Mouse (Mus musculus) hematopoietic stem cell, adult 5-6 weeks (primary cell): Measurements from ENCODE around the gene Fnip2. TPM values are rescaled to one million over a fixed set of nuclear protein-coding genes. Genes with fewer than 3 reads are reported as not detected.
A peak's percentile ranks its signal among the peaks of the same experiment; 100 is the strongest.

ENCODE experiments used
- ATAC-seq, 2 experiments: fragments of 125-278 bp in 1 of 2; replicated peaks in 1 of 2; 2 replicates each; pipeline ENCODE4 v1.8.0; 2016 to 2017; ENCODE audit warnings: inconsistent platforms in 2 of 2, mild to moderate bottlenecking in 2 of 2, moderate number of reproducible peaks in 2 of 2, low read depth in 1 of 2, moderate TSS enrichment in 1 of 2; ENCODE audit not compliant: low FRiP score in 2 of 2, poor library complexity in 2 of 2, severe bottlenecking in 2 of 2, insufficient read depth in 1 of 2, low TSS enrichment in 1 of 2
- total RNA-seq: library from RNA; stranded (forward); fragments of 172-1452, 232-1000 nt; gene quantifications from 2 replicates; pipeline ENCODE4 v1.2.3, GENCODE M21; 2017

Gene Fnip2
- total RNA-seq, 1 experiment from 2014 or later: 12.8 TPM

DNA sequence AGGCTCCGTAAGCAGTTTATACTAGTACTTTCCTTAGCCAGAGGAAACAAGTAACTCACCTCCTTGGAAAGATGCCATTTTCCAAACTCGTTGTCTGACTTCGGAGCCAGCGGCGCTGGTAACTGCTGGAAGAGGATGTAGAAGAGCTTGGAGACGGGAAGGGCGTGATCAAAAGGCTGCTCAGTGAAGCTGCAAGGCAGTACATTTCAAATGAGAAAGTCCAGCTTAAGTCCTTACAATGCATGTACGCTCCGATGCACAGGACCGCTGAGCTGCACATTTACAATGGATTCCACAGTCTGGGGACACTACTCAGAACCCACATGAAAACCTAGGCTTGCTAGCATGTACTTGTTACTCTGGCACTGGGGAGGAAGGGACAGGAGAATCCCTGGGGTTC lies 67.3 kb downstream of the Fnip2 start:
- no peak for ATAC-seq

DNA sequence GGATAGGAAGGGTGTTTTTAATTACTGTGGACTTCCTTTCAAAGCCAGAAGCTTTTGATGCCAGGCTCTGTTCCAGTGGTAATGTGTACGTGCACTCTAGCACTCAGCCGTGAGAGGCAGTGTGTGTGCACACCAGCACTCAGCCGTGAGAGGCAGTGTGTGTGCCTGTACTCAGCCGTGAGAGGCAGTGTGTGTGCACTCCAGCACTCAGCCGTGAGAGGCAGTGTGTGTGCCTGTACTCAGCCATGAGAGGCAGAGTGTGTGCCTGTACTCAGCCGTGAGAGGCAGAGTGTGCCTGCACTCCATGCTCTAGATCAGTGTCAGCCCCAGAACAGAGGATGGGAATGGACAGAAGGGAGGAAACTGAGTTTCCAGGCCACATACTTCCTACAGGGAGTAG lies 70.9 kb downstream of the Fnip2 start:
- no peak; a peak in 1 of 4 replicates for ATAC-seq

DNA sequence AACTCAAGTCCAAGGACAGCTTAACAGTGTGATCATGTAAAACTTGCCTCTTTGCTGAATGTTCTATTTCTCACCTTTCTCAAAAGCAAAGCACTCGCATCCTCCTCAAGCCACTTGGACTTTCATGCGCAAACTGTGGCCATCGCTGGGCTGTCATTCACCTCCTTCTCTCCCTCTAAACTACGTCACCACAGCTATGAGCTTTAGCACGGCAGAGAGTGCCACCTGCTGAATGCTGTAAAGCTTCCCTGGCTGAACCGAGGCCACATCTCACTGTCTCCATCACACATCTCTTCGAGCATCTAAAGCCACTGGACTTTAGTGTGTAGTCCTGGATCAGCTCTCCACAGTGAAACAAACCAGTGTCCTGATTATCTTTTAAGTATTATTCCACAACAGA lies 72.4 kb downstream of the Fnip2 start:
- ATAC-seq: no peak

DNA sequence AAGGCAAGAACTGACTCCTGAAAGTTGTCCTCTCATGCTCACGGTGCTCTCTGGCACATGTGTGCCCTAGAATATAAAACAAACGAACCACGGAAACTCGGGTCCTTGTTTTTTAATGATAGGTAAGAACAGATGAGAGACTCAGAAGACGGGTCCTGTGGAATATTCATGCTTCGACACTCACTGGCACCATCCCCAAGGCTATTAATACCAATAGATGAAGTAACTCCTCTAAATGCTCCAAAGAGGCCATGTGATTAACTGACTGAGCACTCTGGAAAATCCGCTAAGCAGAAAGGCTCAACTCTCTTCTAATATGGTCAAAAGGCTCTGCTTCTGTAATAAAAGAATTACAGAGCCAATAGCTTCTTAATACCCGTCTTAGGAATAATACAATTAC lies 73.6 kb downstream of the Fnip2 start:
- no peak for ATAC-seq

DNA sequence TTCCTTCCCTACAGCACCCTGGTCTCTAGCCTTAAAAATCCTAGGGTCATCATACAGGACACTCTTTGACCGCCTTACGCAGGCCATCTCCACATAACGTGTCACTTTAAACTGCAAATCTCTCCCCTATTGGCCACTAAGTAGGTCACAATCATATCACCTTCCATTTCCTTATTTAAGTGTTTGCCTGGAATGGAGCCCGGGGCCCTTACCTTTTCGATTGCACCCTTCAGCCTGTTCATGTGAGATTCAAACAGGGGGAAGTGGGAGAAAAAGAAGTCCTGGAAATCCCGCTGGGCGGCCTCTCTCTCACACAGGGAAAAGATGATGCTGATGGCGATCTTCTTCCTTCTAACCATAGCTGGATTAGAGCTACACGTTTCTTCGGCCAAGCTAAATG lies 74.5 kb downstream of the Fnip2 start:
- ATAC-seq: no peak

DNA sequence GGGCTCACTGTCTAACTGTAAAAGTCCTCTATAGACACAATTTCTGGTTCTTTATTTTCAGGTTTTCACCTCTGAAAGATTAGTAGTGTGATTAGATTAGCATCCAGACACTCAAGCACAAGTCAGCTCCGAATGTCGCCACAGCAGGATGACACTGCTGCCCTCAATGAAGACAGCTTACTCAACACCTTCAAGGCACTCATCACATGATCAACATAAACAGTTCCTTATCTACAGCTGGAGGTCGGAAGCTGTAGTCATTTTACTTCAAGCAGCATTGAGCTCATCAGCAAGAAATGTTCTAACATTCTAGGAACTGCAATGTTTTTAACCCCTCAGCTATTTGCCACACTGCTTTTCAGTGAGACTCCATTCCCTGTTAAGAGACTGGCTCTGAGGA lies 76.0 kb downstream of the Fnip2 start:
- peak in 1 of 2 experiments; percentile 38; a peak in 1 of 4 replicates for ATAC-seq

DNA sequence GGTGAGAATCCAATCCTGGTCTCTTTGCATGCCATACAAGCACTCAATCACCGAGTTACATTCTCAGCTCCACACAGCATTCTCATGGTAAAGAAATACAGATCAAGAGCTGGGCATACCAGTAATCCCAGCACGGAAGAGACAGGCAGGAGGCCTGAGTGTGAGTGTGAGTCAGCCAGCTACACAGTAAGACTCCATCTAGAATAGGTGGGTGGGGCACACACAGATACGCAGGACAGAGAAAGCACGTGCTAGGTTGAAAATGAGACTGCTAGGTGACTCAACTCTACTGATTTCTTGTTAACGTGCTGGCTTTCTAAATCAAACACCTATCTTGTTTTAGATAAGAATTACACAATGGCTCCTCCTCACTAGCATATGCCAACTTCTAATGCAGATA lies 77.5 kb downstream of the Fnip2 start:
- no peak for ATAC-seq

DNA sequence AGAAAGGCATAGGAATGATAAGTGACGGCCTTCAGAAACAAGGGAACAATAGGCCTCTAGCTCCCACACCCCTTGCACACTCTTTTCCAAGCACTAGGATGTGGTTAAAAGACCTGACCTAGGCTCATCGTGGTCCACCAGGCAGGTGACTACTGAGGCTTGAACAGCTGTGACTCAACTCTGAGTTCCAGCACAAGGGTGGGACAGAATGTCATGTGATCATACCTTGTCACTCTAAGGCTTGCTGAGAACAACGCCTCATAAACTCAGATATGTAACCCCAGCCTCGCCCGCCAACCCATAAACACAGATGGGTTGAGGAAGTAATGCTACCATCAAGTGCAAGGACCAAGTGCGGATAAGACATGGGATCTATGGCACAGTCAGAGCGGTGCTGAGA lies 79.6 kb downstream of the Fnip2 start:
- ATAC-seq: no peak

DNA sequence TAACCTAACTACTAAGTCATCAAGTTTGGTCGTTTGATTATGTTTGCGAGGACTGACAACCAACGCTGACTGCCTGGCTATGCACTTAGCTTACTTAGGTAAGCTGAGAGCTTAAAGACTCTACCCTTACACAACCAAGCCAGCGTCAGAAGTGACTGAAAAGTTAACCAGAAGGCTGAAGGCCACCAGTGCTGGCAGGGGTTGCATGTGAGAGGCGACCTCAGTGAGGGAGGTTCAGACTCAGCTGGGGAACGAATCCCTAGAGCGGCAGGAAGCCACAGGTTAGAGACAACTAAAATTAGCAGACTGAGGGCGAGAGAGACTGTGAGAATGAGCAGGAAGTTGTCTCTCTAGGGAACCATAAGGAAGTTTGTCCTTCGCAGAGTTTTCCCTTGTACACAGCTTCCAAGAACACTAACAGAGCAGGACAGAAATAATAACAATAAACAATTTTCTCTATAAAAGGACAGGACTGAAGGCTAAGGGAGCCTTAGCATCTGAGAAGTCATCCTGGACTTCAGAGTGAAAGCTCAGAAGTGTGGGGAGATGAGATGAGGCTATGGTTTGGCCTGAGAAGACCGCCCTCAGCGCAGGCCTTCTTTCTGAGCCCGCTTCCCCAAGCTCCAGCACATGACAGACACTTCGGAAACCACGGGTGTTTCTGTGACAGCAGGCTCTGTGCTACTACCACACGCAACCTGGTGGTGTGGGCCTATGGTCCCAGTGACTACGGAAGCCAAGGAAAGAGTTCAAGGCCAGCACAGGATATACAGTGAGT lies 83.1 kb downstream of the Fnip2 start:
- ATAC-seq: peak; percentile 32 to 35; a peak in 1 of 4 replicates

DNA sequence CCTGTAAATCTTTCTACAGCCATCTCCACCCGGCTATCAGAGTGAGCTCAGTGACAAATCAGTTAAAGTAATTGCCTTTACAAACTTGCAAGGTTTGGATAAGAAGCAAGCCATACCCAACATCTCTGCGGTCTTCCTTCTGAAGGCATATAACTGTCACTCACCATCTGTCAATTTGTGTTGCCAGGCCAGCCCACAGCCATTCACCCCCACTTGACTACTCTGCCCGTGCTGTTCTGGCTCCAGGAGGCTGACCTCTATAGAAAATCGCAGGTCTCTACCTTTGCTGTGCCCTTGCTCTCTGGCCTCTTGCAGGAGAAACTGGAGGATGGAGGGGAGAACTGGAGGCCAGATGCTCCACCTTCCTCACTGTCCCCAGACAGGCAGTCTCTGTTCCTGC lies 88.7 kb downstream of the Fnip2 start:
- no peak; a peak in 1 of 4 replicates for ATAC-seq

DNA sequence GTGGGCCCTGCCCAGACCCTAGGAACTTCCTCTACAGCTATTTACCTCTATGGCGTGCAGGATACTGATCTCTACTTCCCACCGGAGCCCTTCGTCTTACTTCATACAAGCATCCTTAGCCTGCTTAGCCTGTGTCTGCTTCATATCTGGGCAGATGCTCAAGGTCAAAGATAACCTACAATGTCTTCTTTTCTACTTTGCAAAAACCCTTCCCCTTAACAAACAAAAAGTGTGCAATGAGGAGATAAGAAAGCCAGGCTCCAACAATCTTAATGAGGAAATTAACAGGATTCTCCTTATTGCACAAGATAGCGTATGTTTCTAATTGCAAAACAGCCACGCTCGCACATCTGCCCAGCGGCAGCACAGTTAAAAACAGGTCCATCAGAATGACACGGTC lies 89.2 kb downstream of the Fnip2 start:
- peak in 1 of 2 experiments; percentile 23; a peak in 1 of 4 replicates for ATAC-seq

DNA sequence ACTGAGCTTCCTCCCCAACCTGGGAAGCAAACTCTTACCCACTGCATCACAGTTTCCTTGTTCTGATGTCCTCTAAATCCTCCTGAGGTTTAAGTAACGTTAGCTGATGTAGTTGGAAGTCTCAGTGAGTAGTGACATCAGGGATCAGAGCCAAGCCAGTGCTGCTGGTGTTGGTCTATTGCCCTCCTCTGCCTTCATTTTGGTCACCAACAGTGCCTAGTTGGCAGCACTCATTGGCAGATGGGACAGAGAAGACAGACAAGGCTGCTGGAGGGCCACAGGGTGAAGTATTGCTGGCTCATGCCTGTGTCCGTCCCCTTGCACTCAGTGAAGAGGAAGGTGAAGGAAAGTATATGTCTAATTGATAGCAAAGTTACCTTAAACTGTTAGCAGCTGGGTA lies 91.6 kb downstream of the Fnip2 start:
- no peak for ATAC-seq

DNA sequence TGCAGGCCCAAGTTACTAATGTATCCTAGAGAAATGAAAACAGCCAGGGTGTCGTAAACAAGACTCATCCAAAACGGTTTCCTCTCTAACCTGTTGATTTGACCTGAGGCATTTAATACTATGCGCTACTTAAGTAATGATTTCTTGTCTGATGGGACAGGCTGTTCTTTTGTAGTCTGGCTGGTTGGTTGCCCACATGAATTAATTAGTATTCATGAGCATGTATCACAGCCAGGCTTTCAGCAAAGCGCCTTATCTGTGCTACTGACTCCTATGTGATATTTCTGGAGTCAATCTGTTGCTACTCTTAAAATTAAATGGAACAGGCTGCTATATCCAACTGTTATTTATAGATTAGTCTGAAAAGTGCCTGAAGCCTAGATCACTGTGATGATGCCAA lies 92.7 kb downstream of the Fnip2 start:
- ATAC-seq: no peak

DNA sequence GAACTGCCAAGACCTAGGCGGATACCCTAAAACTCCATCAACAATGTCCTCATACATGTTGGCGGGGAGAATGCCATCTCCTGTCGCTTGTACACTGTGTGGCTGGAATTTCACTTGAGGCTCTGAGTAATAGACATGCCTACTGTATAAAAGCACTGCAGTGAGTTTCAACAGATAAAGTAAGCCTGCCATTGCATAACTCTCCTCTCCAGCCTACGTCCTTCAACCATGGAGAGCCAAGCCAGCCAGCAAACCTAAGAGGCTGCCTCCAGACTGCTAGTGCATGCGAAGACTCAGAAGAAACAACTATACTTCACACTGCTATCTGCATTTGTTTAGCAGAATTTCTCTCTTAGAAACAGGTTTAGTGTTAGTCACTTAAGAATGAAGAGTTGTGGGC lies 95.2 kb downstream of the Fnip2 start:
- no peak for ATAC-seq

DNA sequence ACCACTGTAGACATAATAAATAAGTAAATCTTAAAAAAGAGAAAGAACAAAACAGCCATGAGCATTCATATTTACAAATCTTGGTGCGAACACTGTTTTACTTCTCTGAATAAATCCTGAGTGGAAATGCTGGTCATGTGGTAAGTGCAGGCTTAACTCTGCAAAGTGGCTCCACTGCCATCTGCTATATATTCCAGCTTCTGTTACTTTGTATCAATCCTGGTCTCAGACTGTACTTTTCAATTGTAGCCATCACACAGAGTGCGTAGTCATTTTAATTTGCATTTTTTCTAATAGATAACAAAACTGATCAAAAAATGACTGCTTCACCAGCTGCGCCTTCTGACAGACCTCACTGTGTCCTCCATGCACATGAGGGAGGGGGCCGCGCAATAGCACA lies 98.2 kb downstream of the Fnip2 start:
- ATAC-seq: no peak

DNA sequence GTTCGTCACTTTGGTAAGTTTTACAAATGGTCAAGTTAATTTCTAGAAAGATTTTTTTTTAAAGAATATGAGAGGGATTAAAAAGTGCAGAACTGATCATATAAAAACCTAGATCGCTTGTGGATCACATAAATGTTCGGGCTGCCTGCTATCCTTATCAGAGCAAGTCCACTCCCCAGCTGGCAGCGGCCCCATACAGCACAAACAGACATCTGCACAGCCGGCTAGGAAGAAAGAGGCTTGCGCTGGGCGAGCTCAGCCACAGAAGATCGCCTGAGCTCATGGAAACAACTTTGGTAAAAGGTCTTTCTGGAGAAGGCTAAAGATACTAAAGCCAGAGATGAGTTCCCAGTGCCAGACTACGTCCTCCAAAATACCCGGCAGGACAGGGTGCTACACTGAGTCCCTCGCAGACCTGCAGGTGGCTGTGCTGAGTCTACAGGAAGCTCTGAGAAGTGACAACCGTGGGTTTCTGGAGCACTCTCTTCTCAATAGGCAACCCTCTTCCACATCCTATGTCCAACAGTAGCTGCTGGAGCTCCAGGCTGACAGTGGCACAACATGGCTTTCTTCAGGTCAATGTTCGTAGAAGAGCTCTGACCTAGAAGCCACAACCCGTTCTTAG lies 108.8 kb downstream of the Fnip2 start:
- no peak for ATAC-seq

DNA sequence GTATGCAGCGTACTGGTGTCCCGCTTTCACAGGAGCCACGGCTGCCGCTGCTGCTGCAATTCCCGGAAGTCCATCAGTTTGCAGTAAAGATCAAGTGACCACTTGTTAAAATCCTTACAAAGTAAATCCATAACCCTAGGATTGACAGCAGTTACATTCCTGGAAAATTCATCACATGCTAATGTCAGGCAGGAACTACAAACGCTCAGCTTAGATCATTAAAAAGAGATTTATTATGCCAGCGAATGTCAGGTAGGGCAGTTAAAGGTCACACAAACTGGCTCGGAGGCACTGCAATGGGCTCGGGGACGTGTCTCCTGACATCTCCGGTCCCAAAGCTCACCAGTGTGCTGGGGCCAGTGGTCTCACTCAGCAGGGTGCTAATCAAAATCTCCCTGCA lies 111.8 kb downstream of the Fnip2 start:
- no peak for ATAC-seq

DNA sequence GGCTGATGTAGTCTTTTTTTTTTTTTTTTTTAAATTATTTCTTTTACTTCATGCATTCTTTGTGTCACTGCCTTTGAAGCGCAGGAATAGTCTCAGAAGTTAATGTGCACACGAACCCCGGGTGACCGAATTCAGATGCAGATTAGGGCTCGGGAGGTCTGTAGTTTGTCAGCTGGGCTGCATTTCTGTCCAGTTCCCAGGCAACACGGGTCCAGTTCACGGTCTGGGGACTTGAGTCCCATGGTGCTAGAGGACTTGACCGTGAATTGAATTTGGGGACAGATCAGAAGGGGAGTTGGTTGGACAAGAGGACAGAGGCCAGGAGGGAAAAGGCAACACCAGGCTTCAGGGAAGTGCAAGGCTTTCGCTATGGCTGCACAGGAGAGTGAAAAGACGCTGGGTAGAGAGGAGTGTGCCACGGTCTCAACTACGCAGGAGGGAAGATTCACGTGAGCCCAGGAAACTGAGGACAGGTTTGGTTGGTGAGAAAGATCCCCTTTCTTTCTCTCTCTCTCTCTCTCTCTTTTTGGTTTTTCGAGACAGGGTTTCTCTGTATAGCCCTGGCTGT lies 114.8 kb downstream of the Fnip2 start:
- no peak for ATAC-seq

DNA sequence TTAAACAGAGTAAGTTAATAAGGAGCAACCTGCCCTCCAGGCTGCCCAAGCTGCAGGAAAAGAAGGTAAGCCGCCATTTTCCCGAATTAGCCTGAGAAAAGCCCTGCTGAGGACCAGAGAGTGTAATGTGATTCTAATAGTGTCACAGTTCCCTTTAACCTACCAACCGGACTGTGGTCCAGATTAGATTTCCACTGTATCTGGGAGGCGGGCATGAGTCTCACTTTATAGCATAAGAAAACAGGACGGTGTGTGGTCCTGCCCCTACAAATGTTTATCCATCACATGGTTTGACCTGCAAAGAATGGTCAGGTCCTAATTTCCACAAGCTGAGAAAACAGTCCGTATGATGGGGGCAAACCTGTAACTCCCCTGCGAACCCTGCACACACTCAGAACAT lies 118.2 kb downstream of the Fnip2 start:
- no peak for ATAC-seq
